Mouse (Mus musculus) limb, embryonic 10.5 days (tissue): ENCODE data around the gene Chid1. TPM values are rescaled to one million over a fixed set of nuclear protein-coding genes. Genes with fewer than 3 reads are reported as not detected.

ENCODE experiments used
- DNase-seq: peaks from one replicate; pipeline ENCODE4 v3.0.0-alpha.2; 2017; ENCODE audit warnings: low spot score
- H3K27ac ChIP-seq: fragments of 300-500 bp; sonication (generic); 2 replicates; pipeline ENCODE4 v1.5.1; 2016; ENCODE audit warnings: mild to moderate bottlenecking
- H3K27me3 ChIP-seq: fragments of 300-500 bp; sonication (generic); 2 replicates; pipeline ENCODE4 v1.6.1; 2016; ENCODE audit warnings: low read depth, mild to moderate bottlenecking; ENCODE audit not compliant: poor library complexity, severe bottlenecking
- H3K36me3 ChIP-seq: fragments of 300-500 bp; sonication (generic); 2 replicates; pipeline ENCODE4 v1.6.1; 2016; ENCODE audit warnings: mild to moderate bottlenecking, moderate library complexity
- H3K4me1 ChIP-seq: fragments of 300-500 bp; sonication (generic); 2 replicates; pipeline ENCODE4 v1.6.1; 2016
- H3K4me3 ChIP-seq: fragments of 300-500 bp; sonication (generic); 2 replicates; pipeline ENCODE4 v1.5.1; 2016; ENCODE audit warnings: mild to moderate bottlenecking, moderate library complexity
- H3K9me3 ChIP-seq: fragments of 300-500 bp; sonication (generic); replicated peaks from 2 replicates; pipeline ENCODE4 v1.6.1; 2016; ENCODE audit warnings: mild to moderate bottlenecking
- WGBS: fragments of 180-500 bp; shearing (Covaris S2); methylation state at CpG from one replicate; pipeline ENCODE4 v1.1.7; 2016; 5-methylcytosine and 5-hydroxymethylcytosine counted together
- polyA plus RNA-seq: library from polyadenylated mRNA; unstranded; fragments of >200 nt; fragmentation: Nextera tagmentation; extraction: Ambion mirVana; gene quantifications from 2 replicates; pipeline ENCODE4 v1.2.1, GENCODE M21; 2016

Chid1 gene
- polyA plus RNA-seq, 1 experiment from 2014 or later = 26.7 TPM

- Histone ChIP-seq H3K36me3 (0 out of 2 replicates have a peak, but pooled peaks cover 3% of the 10 kb centered on the region), H3K4me3 (no peak overlapping the region), H3K27ac (no peak overlapping the region), H3K9me3 (no peaks in the 10 kb centered on the region), H3K27me3 (peaks cover 35% of the 10 kb centered on the region), H3K4me1 (peaks cover 16% of the 10 kb centered on the region)
- 94% methylated on average over 1 of the region's 1 CpGs for WGBS
- DNase-seq = no peak
These were observed 53.4 kb downstream of the Chid1 start for GRCm38 (mm10) chr7:141486239-141486638.

DNA sequence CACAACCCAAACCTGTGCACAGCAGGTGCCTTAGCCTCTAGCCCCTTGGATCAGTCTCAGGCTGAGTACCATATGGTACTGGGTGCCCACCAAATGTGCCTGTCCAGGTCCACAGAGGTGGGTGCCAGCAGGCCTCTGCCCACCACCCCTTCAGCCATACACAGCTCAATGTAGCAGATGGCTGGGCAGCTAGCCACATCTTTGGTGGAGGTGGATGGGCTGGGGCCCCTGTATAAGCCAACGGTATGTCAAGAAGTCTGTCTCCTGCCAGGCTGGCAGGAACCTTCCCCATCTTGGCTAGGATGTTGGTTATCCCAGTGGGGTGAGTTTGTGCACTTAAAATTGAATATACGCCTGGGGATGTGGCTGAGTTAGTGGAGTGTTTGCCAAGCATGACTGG is 54.1 kb downstream of the Chid1 start:
- Histone ChIP-seq H3K4me3 (no peak overlapping the region), H3K27ac (no peak overlapping the region), H3K27me3 (peaks cover 39% of the 10 kb centered on the region), H3K36me3 (0 out of 2 replicates have a peak, but pooled peaks cover 3% of the 10 kb centered on the region), H3K4me1 (peaks cover 23% of the 10 kb centered on the region), H3K9me3 (no peaks in the 10 kb centered on the region)
- DNase-seq = no peak
- WGBS = 89% methylated on average over 2 of the region's 2 CpGs

- no peak overlapping the region for H3K27ac ChIP-seq
- no peaks in the 10 kb centered on the region for H3K9me3 ChIP-seq
- H3K4me3 ChIP-seq = no peak overlapping the region
- 0 out of 2 replicates have a peak, but pooled peaks cover 3% of the 10 kb centered on the region for H3K36me3 ChIP-seq
- 74% methylated on average over 2 of the region's 2 CpGs for WGBS
- H3K4me1 ChIP-seq = peaks cover 23% of the 10 kb centered on the region
- DNase-seq = no peak
- H3K27me3 ChIP-seq = peaks cover 39% of the 10 kb centered on the region
These were observed 54.5 kb downstream of the Chid1 start for GRCm38 (mm10) chr7:141485186-141485585.

DNA sequence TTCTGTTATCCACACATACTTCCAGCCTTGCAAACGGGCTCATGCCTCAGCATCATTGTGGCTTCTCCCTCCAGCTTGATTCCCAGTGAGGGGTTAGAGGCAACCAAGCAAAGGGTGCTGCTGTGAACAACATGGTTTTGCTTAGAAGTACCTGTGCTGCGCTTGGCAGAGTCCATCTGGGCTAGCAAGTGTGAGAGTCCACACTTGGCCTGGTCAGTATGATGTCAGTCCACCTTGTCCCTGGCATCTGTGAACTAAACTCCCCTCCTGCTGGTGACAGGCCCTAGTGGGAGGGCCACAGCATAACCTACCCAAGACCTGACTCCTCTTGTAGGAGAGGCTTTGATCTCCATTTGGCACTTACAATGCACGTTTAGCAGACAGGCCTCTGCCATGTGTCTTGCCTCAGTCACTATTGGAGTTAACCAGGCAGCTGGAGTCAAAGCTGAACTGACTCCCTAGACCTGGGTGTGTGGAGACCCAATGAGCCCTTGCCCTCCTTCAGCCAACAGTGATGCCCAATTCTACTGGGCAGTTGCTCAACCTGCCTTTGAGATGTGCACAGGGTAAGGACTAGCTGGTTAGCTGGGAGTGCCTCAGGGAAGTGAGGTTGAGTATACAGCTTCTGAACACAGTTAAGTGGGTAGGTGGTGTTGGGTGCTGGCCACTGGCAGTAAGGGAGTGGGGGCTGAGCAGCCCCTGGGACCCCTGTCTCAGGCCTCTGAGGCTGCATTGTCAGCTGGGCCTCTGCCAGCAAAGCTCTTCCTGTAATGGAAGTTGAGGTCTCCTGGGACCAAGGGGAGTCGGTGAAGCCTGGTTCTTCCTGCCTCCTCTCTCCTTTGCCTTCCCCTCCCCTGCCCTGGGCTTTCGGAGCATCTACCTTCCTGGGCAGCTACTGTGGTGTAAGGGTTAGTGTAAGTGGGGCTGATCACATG is 55.2 kb downstream of the Chid1 start:
- DNase-seq = no peak
- Histone ChIP-seq H3K36me3 (0 out of 2 replicates have a peak, but pooled peaks cover 3% of the 10 kb centered on the region), H3K27me3 (peaks cover 39% of the 10 kb centered on the region), H3K27ac (no peak overlapping the region), H3K9me3 (no peaks in the 10 kb centered on the region), H3K4me1 (peaks cover 23% of the 10 kb centered on the region), H3K4me3 (no peak overlapping the region)
- 78% methylated on average over 5 of the region's 5 CpGs for WGBS

DNA sequence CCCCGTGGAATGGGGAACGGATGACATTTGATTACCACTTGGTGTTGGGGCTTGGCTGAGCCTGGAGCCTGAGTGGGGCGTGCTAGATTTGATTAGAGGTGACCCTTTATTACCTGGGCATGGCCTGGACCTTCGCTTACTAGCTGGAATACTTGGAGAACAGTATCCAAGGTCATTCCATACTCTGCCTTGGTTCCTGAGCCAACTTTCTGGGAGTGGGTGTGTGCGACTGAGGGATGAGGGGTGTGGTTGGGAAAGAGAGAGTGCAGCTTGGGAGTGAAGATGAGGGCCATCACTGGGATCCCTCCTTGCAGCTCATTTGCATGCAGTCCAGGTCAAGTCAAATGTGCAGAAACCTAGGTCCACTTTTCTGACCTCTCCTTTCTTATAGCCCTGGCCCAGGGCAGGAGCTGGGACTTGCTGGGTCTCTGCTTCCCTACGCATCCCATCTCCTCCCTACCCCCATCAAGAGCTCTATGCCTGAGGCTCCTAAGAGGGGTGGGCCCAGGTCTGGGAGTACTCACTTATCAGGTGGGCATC is 56.5 kb downstream of the Chid1 start:
- Histone ChIP-seq H3K36me3 (0 out of 2 replicates have a peak, but pooled peaks cover 3% of the 10 kb centered on the region), H3K4me1 (peaks cover 26% of the 10 kb centered on the region), H3K27me3 (peaks cover 39% of the 10 kb centered on the region), H3K27ac (no peak overlapping the region), H3K9me3 (no peaks in the 10 kb centered on the region), H3K4me3 (no peak overlapping the region)
- no peak for DNase-seq
- 77% methylated on average over 6 of the region's 6 CpGs for WGBS

DNA sequence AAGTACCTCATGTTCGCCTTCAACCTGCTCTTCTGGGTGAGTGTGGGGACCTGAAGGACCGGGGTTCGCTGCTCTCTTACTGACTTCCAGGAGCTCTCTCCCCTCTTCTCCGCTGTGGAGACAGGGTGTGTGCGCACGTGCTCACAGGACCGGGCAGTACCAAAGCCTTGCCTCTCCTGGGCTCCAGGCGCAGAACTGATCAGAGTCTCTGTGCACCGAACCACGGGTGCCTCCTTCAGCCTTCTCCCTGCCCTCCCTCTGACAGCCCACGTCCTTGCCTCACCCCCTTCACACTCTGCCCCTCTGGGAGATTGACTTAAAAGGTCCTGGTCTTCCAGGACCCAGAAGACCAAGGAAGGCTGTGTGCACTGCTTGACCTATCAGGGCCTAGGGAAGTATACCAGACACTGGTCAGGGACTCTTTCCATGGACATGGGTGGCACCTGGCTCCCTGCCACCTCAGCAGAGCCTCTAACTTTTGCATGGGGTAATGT is 57.1 kb downstream of the Chid1 start:
- Histone ChIP-seq H3K4me3 (peak overlapping the region; percentile 69), H3K27me3 (peaks cover 39% of the 10 kb centered on the region), H3K4me1 (peaks cover 32% of the 10 kb centered on the region), H3K36me3 (0 out of 2 replicates have a peak, but pooled peaks cover 3% of the 10 kb centered on the region), H3K9me3 (no peaks in the 10 kb centered on the region), H3K27ac (no peak overlapping the region; the same call in 1 of the 2 replicates)
- WGBS = 6% methylated on average over 11 of the region's 11 CpGs
- no peak for DNase-seq

DNA sequence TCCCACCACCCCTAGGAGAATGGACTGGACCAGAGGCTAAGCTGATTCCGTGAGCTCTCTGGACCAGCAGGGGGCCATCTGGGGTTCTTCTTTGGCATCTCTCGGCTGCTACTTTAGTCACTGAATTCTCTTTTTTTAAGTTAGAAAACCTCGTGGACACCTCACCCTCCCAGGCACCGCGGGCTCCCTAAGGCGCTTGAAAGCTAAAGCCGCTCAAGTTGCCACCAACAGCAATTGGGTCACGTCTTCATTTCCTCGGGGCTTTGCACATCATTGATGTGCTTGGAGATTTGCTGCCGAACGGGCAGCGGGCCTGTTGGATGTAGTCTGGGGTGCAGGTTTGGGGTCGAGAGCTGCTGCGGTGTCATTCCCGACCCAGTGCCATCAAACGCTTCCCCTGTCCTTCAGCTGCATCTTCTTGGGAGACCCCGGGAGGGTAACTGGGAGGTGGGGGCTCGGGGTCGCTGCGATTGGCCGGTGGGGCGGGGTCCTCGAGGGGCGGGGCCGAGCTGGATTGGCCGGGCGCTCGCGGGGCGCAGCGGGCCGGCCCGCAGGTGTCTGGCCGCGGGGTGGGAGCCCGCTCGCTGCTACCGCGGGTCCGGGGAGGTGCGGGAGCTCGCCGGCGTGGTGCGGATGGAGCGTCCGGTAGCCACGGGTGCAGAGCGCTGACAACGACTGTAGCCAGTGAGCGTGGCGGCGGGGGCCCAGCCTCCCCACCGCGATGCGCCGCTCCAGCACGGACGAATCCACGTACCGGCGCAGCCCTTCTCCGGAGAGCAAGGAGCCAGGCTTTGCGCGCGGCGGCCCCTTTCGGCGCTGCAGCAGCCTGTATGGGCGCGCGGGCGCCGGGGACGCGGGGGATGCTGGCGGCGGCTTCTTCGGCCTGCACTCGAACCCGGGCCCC is 57.9 kb downstream of the Chid1 start:
- peak; percentile 78 for DNase-seq
- H3K36me3 ChIP-seq = 0 out of 2 replicates have a peak, but pooled peaks cover 3% of the 10 kb centered on the region
- H3K27me3 ChIP-seq = peaks cover 39% of the 10 kb centered on the region
- H3K27ac ChIP-seq = peak overlapping the region; percentile 67
- H3K4me1 ChIP-seq = peaks cover 39% of the 10 kb centered on the region
- H3K9me3 ChIP-seq = no peaks in the 10 kb centered on the region
- peak overlapping the region; percentile 69 for H3K4me3 ChIP-seq
- WGBS = under 1% methylated on average over 80 of the region's 81 CpGs

- peak; percentile 67 for DNase-seq
- Histone ChIP-seq H3K27ac (no peak overlapping the region), H3K4me1 (peaks cover 47% of the 10 kb centered on the region), H3K27me3 (peaks cover 43% of the 10 kb centered on the region), H3K9me3 (no peaks in the 10 kb centered on the region), H3K4me3 (peak overlapping the region; percentile 69), H3K36me3 (0 out of 2 replicates have a peak, but pooled peaks cover 3% of the 10 kb centered on the region)
- WGBS = 12% methylated on average over 10 of the region's 10 CpGs
These were observed 58.7 kb downstream of the Chid1 start for GRCm38 (mm10) chr7:141480842-141481497.

- Histone ChIP-seq H3K27ac (no peak overlapping the region), H3K36me3 (no peaks in the 10 kb centered on the region), H3K4me1 (peaks cover 69% of the 10 kb centered on the region), H3K9me3 (no peaks in the 10 kb centered on the region), H3K4me3 (no peak overlapping the region), H3K27me3 (peaks cover 29% of the 10 kb centered on the region)
- DNase-seq = no peak
- 84% methylated on average over 5 of the region's 5 CpGs for WGBS
These were observed 61.3 kb downstream of the Chid1 start for GRCm38 (mm10) chr7:141478270-141478748.

DNA sequence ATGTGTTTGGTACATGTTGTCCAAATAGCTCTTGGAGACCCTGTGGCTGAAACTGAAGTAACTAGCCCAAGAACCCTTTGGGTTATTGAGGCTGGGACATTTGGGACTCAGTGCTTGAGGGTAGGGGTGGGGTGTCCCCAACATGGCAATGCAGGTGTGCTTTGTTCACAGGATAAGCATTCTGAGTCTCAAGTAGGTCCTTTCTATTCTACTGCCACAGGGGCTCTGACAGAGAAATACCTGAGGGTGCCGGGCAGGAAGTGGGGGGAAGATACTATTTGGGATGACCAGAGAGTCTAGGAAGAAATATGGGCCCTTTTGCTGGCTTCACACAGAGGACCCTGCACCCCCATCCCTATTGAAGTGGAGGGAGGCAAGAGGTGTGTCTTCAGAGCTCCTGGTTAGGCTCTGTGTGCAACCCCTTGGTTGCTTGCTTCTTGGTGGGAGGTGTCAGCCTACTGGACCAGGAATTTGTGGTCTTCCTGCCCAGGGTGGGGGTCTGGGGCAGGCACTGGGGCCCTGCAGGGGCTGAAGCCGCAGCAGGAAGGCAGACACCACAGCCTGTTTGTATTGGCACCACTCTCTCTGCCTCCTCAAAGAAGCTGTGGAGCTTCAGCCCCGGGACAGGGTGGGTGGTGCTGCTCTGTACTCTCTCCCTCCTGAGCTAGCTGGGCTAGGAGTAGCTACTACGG is 61.9 kb downstream of the Chid1 start:
- 74% methylated on average over 4 of the region's 4 CpGs for WGBS
- Histone ChIP-seq H3K27me3 (peaks cover 23% of the 10 kb centered on the region), H3K27ac (no peak overlapping the region), H3K9me3 (no peaks in the 10 kb centered on the region), H3K4me3 (no peak overlapping the region), H3K36me3 (peaks cover 2% of the 10 kb centered on the region), H3K4me1 (peaks cover 68% of the 10 kb centered on the region)
- DNase-seq = no peak

DNA sequence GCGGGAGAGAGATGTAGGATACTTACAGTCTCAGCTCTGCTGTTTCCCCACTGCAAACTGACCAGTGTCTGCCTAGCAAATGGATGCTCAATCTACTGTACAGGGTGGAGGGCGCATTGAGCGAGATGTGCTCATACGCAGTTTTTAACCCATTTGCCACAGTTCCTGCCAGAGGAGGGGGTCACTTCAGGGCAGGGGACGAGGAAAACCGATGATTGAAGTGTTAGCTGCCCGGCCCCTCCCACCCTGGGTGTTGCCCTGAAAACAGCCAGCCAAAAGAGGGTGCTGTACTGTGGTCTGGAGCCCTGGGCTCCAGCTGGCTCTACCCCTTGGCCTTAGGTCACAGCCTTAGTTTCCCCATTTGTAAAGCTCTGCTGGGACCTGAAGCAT is 62.7 kb downstream of the Chid1 start:
- Histone ChIP-seq H3K36me3 (peaks cover 10% of the 10 kb centered on the region), H3K9me3 (no peaks in the 10 kb centered on the region), H3K27me3 (peaks cover 15% of the 10 kb centered on the region), H3K27ac (peak overlapping the region; percentile 98), H3K4me3 (peak overlapping the region; percentile 86), H3K4me1 (peaks cover 61% of the 10 kb centered on the region)
- DNase-seq = no peak
- 18% methylated on average over 7 of the region's 7 CpGs for WGBS
